In genomic region chr2:173180026-173180425, GRCm38 (mm10) we compare ENCODE assay signal across 18 mouse cellular contexts. TPM values are rescaled to one million over a fixed set of nuclear protein-coding genes. Genes with fewer than 3 reads are reported as not detected.
"Had no signal": no experiment of that assay in that cellular context is flagged by ENCODE, and none has a peak within 500 bp of the region (broad histone marks: within the 10 kb centered on the region; RNA-seq: fewer than 3 reads in every experiment).

No protein-coding gene starts in this region.

- H3K9me3 ChIP-seq: midbrain, embryonic 15.5 days; neural tube, embryonic 12.5 days had no signal

- H3K36me3 ChIP-seq: limb, embryonic 12.5 days; midbrain, embryonic 15.5 days; neural tube, embryonic 12.5 days had no signal

- H3K27ac ChIP-seq: limb, embryonic 12.5 days; liver, embryonic 14.5 days; midbrain, embryonic 15.5 days; neural tube, embryonic 12.5 days had no signal

- ATAC-seq: lung, postnatal 0 days; midbrain, embryonic 15.5 days had no signal

- H3K9ac ChIP-seq: limb, embryonic 12.5 days; liver, embryonic 14.5 days; midbrain, embryonic 15.5 days; neural tube, embryonic 12.5 days had no signal

- H3K27me3 ChIP-seq: midbrain, embryonic 15.5 days had no signal

- H3K4me3 ChIP-seq: limb, embryonic 12.5 days; midbrain, embryonic 15.5 days; neural tube, embryonic 12.5 days had no signal

- H3K4me1 ChIP-seq: midbrain, embryonic 15.5 days; neural tube, embryonic 12.5 days had no signal

- H3K4me2 ChIP-seq: limb, embryonic 12.5 days; midbrain, embryonic 15.5 days; neural tube, embryonic 12.5 days had no signal

- DNase-seq: layer of hippocampus, adult 9-11 months; layer of hippocampus, postnatal 36 days; liver; lung, adult 2 months; lung, postnatal 36 days; right cerebral cortex, postnatal 4 days; spleen, adult 18-20 months; thymus, postnatal 4 days had no signal

RNA-seq across cellular contexts. Expression of gene Pck1, which starts 27.2 kb away (rescaled TPM):
- total RNA-seq: layer of hippocampus, adult 18-20 months; layer of hippocampus, postnatal 36 days; left cerebral cortex, postnatal 25 days; megakaryocyte progenitor cell, adult 5-6 weeks; monocyte, adult 5-6 weeks; neutrophil, adult 5-6 weeks had no signal
- polyA plus RNA-seq: midbrain, embryonic 15.5 days; neural tube, embryonic 12.5 days had no signal

RNA-seq across cellular contexts. Expression of gene Zbp1, which starts 38.7 kb away (rescaled TPM):
- total RNA-seq: left cerebral cortex, postnatal 25 days had no signal
- polyA plus RNA-seq: limb, embryonic 12.5 days had no signal
